Mouse (Mus musculus) embryo, embryonic 9.5 days (tissue): ENCODE measurements around the gene Sec61a2.

Source experiments
- DNase-seq: peaks from one replicate; pipeline ENCODE4 v3.0.0-alpha.2; 2017; ENCODE audit errors: extremely low spot score

Gene Sec61a2

DNA sequence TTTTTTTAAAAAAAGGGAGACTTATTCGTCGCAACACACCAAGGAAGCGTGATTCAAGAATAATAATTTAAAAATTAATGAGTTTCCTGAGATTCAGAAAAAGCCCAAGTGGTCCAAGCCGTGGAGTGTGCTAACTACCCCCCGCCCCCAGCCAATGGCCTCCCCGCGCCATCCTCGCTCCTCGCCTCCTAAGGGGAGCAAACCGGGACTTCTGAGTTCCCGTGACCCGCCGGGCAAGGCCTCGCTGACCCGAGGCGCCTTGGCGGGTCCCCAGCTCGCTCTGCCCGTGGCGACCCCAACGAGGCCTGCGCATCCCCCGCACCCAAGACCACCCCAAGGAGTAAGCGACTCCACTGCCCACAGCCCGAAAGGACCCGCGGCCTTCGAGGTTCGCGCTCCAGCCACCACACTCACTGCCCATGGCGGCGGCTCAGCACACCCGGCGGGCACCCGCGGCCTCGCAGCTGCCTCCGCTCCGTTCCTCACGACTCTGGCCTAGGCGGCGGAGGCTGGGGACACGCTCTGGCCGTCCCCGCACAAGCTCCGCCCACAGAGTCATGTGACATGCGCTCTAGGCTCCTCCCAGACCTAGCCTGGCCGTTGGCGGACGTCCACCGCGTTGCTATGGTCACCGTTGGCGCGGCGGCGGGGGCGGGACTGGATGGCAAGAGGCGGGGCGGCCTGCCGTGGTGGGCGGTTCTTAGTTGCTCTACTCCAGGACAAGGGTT lies at the start of gene Sec61a2:
TSS of gene Sec61a2 (minus strand) at position 590 of the 728 bp plus-strand sequence.
- peak; percentile 99 for DNase-seq

- no peak for DNase-seq
Observed at GRCm38 (mm10) chr2:5943071-5943470, 47.8 kb upstream of the Sec61a2 start.

- DNase-seq: peak; percentile 82
Observed at GRCm38 (mm10) chr2:5942416-5943032, 47.3 kb upstream of the Sec61a2 start, which contains the start of gene Dhtkd1. TSS of gene Dhtkd1 (minus strand) at chr2:5942792.

GRCm38 (mm10) chr2:5941861-5942415 lies 46.7 kb upstream of the Sec61a2 start:
- no peak for DNase-seq

DNA sequence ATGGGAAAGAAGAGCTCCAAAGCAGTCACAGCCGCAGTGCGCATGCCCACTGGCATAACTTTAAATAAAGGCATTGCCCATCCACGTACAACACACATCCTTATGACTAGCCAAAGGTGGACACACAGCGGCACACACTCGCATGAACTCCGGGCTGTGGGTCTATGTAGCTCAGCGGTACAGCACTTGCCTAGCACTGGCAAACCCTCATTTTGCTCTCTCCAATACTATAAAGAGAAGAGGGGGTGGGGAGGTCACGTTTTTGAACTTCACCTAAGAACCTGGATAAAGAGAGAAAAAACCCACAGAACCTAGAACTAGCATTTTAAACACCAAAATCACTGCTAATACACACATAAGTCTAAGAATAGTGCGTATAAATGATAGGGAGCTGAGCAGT lies 45.7 kb upstream of the Sec61a2 start:
- DNase-seq: no peak

DNA sequence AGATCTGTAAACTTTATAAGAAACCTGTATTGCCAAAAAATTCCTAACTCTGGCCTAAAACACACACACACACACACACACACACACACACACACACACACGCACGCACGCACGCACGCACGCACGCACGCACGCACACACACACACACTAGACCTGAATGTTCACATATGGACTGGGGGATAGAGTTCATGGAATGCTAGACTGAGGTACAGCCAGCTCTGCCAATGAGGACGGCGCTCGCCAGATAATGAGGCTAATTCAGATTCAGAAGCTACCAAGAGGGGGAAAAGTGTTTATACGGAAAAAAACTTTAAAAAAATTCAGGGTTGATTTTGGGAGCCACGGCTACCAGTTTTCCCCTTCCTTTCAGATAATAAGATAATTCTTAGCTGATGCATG lies 44.7 kb upstream of the Sec61a2 start:
- no peak for DNase-seq

DNA sequence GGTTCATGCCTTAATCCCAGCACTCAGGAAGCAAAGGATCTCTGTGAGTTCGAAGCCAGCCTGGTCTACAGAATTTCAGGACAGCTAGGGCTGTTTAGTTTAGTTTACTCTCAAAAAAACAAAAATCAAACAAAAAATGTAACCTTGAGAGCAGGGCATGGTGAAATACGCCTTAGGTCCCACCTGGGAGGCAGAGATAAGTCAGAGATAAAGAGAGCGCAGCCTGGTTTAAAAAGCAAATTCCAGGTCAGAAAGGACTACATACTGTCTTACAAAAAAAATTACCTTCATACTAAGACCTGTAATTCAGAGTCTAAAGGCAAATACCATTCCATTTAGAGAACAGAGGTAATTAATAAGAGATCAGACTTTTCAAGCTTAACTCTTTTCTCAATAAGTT lies 44.1 kb upstream of the Sec61a2 start:
- DNase-seq: no peak

DNA sequence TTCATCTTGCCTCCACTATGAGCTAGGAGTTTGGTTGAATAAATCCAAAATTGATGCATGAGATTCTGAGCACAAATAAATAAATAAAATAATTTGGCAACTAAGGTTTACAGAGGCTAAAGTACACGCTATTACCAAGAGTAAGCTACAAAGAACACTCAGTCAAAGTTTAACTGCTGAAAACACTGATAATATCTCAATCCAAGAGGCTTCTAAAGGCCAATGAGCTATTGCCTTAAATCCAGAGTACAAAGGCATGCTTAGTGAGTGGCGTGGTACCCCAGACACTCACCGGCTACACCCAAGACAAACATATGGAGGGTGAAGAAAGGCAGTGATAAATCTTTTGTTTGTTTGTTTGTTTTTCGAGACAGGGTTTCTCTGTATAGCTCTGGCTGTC lies 41.3 kb upstream of the Sec61a2 start:
- no peak for DNase-seq

- DNase-seq: no peak
Observed at GRCm38 (mm10) chr2:5936068-5936467, 40.8 kb upstream of the Sec61a2 start.

DNA sequence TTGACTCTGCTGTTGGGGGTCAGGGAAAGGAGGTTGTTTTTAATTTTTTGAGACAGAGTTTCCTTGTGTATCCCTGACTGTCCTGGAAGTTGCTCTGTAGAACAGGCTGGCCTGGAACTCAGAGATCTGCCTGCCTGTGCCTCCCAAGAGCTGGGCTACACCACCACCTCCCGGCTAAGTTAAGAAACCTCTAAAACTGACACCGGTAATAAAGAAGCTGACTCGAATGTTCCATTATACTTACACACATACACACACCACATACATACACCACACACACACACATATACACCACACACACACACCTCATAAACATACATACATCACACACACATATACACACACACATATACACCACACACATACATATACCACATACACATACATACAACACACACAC lies 39.7 kb upstream of the Sec61a2 start:
- DNase-seq: no peak

GRCm38 (mm10) chr2:5931938-5932337 lies 36.7 kb upstream of the Sec61a2 start:
- DNase-seq: no peak

DNA sequence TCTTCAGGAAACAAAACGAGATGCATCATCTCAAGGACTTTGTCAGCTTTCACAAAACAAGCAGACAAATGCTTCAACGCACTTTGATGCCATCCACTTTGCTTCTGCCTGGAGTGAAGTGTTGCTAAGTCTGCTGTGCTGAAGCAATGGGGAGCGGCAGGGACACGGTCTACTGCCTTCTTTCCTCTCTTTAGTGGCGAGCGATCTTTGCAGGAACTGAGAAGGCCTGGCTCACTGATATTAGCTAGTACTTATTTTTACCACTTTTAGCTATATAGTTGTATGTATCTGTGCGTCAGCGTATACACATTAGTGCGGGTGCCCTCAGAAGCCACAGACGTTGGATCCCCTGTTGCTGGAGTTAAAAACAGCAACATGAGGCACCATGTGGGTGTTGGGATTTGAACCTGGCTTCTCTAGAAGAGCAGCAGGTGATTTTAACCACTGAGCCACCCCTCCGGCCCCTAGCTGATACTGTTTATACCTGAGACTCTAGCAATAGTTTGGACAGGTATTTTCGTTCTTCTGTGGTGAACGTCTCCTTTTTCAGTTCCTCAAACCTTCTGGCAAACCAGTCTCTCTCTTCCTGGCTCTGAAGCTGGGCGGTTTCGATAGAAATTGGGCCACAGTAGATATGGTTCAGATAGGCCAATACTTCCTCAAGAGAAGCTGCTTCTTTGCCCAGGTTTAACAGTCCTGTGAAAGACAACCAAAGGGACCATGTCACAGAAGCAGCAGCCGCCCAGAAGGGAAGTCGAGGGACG lies 35.2 kb upstream of the Sec61a2 start:
- DNase-seq: no peak

DNA sequence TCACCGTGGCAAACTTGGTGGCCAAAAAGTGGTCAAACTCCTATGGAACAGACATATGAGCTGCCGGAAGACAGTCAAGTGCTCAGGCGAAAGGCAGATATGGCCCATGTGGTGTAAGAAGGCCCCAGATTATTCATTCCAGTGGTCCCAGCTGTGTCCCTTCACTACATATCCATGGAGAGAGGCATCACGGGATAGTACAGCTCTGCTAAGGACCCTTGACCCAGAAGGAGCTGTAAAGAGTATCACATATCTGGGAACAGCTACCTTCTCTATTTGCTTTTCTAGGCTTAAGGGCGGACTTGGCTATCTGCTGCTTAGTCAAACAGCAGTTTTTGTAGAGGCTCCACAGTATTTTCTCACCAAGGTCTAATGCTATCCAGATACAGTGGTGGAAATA lies 34.6 kb upstream of the Sec61a2 start:
- no peak for DNase-seq

- DNase-seq: no peak
Observed at GRCm38 (mm10) chr2:5927481-5927880, 32.2 kb upstream of the Sec61a2 start.

- peak; percentile 24 for DNase-seq
Observed at GRCm38 (mm10) chr2:5923786-5924185, 28.6 kb upstream of the Sec61a2 start.

- no peak for DNase-seq
Observed at GRCm38 (mm10) chr2:5922823-5923222, 27.6 kb upstream of the Sec61a2 start.

DNA sequence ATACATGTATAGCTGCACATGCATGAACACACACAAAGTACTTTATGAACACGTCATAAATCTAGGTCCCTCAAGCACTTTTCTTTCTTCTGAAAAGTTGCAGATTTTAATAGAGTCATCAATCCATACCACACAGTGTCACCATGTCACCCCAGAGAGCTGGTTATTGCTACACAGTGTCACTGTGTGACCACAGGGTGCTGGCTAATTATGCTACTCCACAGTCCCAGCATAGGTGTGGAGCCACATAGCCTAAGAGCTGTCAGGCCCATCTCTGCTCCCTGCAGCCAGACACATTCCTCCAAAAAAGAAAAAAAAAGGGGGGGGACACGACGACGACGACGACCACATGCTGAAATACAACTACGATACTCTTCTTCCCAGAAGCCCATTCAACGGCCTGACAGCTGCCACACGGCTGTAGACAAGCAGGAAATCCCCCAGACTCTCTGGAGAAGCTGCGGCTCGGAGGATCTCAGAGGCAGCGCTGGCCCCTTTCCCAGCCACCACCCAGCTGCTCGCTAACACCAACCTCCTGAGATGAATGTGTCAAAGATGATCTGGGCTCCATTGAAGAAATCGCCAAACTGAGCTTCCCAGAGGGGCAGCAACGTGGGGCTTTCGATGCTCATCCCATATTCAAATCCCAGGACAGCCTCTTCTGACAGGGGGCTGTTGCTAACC lies 16.2 kb upstream of the Sec61a2 start:
- no peak for DNase-seq

DNA sequence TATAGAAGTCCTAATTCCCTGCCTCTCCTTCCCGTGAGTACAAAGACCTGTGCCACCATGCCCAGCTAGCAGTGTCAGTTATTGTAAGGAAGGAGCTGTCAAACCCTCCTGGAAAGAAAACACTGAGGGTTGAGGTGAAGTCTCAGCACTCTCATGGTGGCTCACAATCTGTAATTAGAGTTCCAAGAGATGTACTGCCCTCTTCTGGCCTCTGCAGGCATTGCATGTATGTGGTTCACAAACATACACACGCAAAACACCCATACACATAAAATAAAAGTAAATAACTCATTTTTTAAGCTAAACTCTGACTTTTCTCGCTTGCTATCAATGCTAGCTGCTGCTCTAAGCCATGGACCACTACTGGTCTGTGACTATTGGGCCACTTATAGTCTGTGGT lies 11.4 kb upstream of the Sec61a2 start:
- peak; percentile 39 for DNase-seq

- no peak for DNase-seq
Observed at GRCm38 (mm10) chr2:5906092-5906491, 10.9 kb upstream of the Sec61a2 start.

DNA sequence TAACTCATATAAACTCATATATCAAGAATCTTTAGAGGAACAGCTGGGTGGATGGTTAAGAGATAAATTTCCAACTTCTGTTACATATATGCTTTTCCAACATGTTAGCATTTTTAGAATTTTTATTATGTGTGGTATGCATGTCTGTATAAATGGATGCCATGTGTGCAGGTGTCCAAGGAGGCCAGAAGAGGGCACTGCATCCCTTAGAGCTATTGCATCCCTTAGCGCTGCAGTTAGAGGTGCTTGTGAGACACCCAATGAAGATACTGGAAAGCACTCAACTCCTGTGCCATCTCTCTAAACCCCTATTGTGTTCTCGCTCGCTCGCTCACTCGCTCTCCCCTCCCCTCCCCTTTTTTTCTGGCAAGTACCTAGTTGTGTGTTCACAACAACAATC lies 4.9 kb upstream of the Sec61a2 start:
- DNase-seq: no peak

- peak; percentile 34 for DNase-seq
Observed at GRCm38 (mm10) chr2:5894296-5894695, 936 bp downstream of the Sec61a2 start.

DNA sequence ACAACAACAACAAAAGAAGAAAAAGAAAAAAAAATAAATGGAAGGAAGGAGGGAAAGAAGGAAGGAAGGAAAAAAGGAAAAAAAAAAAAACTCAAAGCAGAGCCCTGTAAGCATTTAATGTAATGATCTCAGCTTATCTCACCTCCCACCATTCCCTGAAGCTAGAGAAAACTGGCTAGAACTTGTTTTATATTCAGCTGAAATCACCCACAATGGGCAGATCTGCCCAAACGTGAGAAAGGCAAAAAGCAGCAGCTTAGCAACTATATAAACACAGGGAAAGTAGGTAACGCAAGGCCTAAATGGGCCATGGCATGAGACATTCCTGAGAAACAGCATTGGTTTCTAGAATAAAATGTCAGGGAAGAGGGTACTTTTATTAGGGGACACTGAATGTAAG lies 5.8 kb downstream of the Sec61a2 start:
- no peak for DNase-seq
